Mouse (Mus musculus) neural tube, embryonic 15.5 days (tissue): ENCODE data around the gene Ccz1. TPM values are rescaled to one million over a fixed set of nuclear protein-coding genes. Genes with fewer than 3 reads are reported as not detected.
A peak's percentile ranks its signal among the peaks of the same experiment; 100 is the strongest.

Experiments used
- ATAC-seq: fragments of 200-750 bp; cut with Nextera tagmentation; 2 replicates; pipeline ENCODE4 v1.8.0; 2017; ENCODE audit warnings: mild to moderate bottlenecking, moderate TSS enrichment, moderate library complexity; ENCODE audit not compliant: low FRiP score
- H3K27ac ChIP-seq: fragments of 300-500 bp; sonication (generic); replicated peaks from 2 replicates; pipeline ENCODE4 v1.5.1; 2015; ENCODE audit warnings: mild to moderate bottlenecking, inconsistent platforms
- H3K27me3 ChIP-seq: fragments of 300-500 bp; sonication (generic); replicated peaks from 2 replicates; pipeline ENCODE4 v1.6.1; 2015; ENCODE audit warnings: inconsistent platforms
- H3K36me3 ChIP-seq: fragments of 300-500 bp; sonication (generic); 2 replicates; pipeline ENCODE4 v1.6.1; 2015; ENCODE audit warnings: inconsistent platforms
- H3K4me1 ChIP-seq: fragments of 300-500 bp; sonication (generic); 2 replicates; pipeline ENCODE4 v1.6.1; 2015; ENCODE audit warnings: inconsistent platforms
- H3K4me2 ChIP-seq: fragments of 300-500 bp; sonication (generic); 2 replicates; pipeline ENCODE4 v1.6.1; 2015; ENCODE audit warnings: inconsistent platforms, mild to moderate bottlenecking, moderate library complexity
- H3K4me3 ChIP-seq: fragments of 300-500 bp; sonication (generic); replicated peaks from 2 replicates; pipeline ENCODE4 v1.5.1; 2015; ENCODE audit warnings: mild to moderate bottlenecking, inconsistent platforms
- H3K9ac ChIP-seq: fragments of 300-500 bp; sonication (generic); replicated peaks from 2 replicates; pipeline ENCODE4 v1.6.1; 2015; ENCODE audit warnings: mild to moderate bottlenecking, inconsistent platforms
- H3K9me3 ChIP-seq: fragments of 300-500 bp; sonication (generic); replicated peaks from 2 replicates; pipeline ENCODE4 v1.6.1; 2016; ENCODE audit warnings: inconsistent platforms
- WGBS: fragments of 180-500 bp; shearing (Covaris S2); methylation state at CpG from one replicate; pipeline ENCODE4 v1.1.7; 2015; ENCODE audit warnings: mixed read lengths; 5-methylcytosine and 5-hydroxymethylcytosine counted together
- polyA plus RNA-seq: library from polyadenylated mRNA; unstranded; fragments of >200 nt; fragmentation: Nextera tagmentation; extraction: Ambion mirVana; gene quantifications from 2 replicates; pipeline ENCODE4 v1.2.1, GENCODE M21; 2015

The Ccz1 gene
- 76.1 and 77.4 TPM in 2 replicates for polyA plus RNA-seq

- H3K9me3 ChIP-seq, result no peaks in the 10 kb centered on the region
- peak within 1 kb of the TSS; percentile 59 for H3K4me2 ChIP-seq
- peaks cover 2% of the 10 kb centered on the region; the same call in 1 of the 2 replicates for H3K27me3 ChIP-seq
- peak; percentile 97 for ATAC-seq
- H3K27ac ChIP-seq, result peak within 1 kb of the TSS; percentile 83
- peaks cover 28% of the 10 kb centered on the region for H3K36me3 ChIP-seq
- H3K4me3 ChIP-seq, result peak within 1 kb of the TSS; percentile 94
- WGBS, result 3% methylated on average over 47 of the region's 47 CpGs
- H3K4me1 ChIP-seq, result peaks cover 12% of the 10 kb centered on the region
- H3K9ac ChIP-seq, result peak within 1 kb of the TSS; percentile 95
These were observed at the start of gene Ccz1 for GRCm38 (mm10) chr5:144014551-144015311. Ccz1 (minus strand) TSS chr5:144014877.

DNA sequence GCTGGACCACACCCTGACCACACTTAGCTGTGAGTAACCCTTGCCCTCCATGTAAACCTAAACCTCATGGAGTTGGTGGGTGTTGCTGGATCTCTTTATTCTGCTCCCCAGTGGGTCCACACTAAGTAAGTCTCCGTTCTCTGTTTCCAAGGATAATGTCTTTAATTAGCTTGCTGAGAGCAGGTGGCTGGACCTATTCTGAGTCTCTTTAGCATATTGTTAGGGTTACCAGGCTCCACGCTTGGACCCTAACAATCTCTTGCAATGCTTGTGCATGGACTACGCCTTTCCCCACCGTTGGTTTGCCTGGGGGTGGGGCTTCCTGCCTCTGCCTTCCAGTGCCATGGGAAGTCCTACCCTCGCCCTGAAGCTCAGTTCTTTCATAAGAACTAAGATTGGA lies 49.4 kb upstream of the Ccz1 start:
- Histone ChIP-seq H3K4me2 (no peak overlapping the region), H3K27me3 (no peaks in the 10 kb centered on the region), H3K4me3 (no peak overlapping the region), H3K36me3 (no peaks in the 10 kb centered on the region), H3K9me3 (no peaks in the 10 kb centered on the region), H3K27ac (no peak overlapping the region), H3K4me1 (no peaks in the 10 kb centered on the region), H3K9ac (no peak overlapping the region)
- WGBS, result 66% methylated on average over 5 of the region's 5 CpGs
- no peak for ATAC-seq

DNA sequence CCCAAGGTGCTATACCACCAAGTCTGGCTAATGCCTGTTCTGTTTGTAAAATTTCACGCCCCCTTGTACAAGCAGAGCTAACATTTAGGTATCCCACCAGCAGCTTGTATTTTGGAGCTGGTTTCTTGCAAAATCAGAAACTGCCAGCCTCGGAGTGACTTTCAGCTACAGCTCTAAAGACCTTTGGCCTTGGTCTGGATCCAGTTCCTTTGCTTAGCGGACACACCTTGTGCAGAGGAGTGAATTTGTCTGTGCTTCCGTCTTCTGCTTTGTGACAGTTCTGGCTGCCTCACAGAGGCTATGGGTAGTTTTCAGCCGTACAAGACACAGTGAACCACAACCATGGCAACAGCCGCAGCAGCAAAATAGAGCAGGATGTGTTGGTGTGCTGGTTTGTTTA lies 39.7 kb upstream of the Ccz1 start:
- no peak overlapping the region for H3K9ac ChIP-seq
- no peaks in the 10 kb centered on the region for H3K9me3 ChIP-seq
- H3K4me2 ChIP-seq, result no peak overlapping the region
- no peak overlapping the region for H3K27ac ChIP-seq
- H3K4me3 ChIP-seq, result no peak overlapping the region
- H3K27me3 ChIP-seq, result no peaks in the 10 kb centered on the region
- ATAC-seq, result no peak
- 92% methylated on average over 6 of the region's 6 CpGs for WGBS
- no peaks in the 10 kb centered on the region for H3K4me1 ChIP-seq
- no peaks in the 10 kb centered on the region for H3K36me3 ChIP-seq

DNA sequence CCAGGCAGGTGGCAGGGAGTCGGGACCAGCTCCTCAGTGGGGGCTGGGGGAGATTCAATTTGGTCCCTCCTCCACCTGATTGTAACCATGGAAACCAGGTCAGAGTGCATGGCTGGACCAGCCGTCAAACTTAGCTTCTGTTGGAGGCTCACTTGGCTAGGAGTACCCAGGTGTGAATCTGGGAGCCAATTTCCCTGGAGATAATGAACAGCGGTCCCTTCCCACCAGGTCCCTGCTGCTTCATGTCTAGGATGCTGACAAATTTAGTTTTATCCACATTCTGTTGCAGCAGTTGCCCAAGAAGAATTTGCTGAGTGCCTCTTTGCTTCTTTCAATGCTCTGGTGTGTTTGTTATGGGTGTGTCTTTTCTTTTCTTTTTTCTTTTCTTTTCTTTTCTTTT lies 38.8 kb upstream of the Ccz1 start:
- no peaks in the 10 kb centered on the region for H3K27me3 ChIP-seq
- no peaks in the 10 kb centered on the region for H3K9me3 ChIP-seq
- H3K4me3 ChIP-seq, result no peak overlapping the region
- no peak overlapping the region for H3K4me2 ChIP-seq
- ATAC-seq, result no peak
- H3K27ac ChIP-seq, result no peak overlapping the region
- 36% methylated on average over 3 of the region's 3 CpGs for WGBS
- no peak overlapping the region for H3K9ac ChIP-seq
- no peaks in the 10 kb centered on the region for H3K36me3 ChIP-seq
- H3K4me1 ChIP-seq, result no peaks in the 10 kb centered on the region

DNA sequence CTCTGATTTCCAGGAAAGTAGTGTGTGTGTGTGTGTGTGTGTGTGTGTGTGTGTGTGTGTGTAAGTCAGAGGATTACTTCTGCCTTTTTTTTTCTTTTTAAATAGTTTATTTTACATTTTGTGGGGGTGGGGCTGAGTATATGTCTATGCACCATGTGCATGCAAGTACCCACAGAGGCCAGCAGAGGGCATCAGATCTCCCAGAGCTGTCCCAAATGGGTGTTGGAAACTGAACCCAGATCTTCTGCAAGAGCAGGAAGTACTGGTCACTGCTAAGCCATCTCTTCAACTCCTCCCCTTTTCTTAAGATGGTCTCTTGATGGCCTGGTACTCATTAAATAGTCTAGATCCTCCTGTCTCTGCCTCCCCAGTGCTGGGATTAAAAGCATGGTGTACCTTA lies 36.6 kb upstream of the Ccz1 start:
- Histone ChIP-seq H3K27me3 (no peaks in the 10 kb centered on the region), H3K27ac (no peak overlapping the region), H3K4me1 (peaks cover 7% of the 10 kb centered on the region; the same call in 1 of the 2 replicates), H3K9ac (no peak overlapping the region), H3K36me3 (no peaks in the 10 kb centered on the region), H3K4me2 (no peak overlapping the region), H3K4me3 (no peak overlapping the region), H3K9me3 (no peaks in the 10 kb centered on the region)
- ATAC-seq, result no peak

DNA sequence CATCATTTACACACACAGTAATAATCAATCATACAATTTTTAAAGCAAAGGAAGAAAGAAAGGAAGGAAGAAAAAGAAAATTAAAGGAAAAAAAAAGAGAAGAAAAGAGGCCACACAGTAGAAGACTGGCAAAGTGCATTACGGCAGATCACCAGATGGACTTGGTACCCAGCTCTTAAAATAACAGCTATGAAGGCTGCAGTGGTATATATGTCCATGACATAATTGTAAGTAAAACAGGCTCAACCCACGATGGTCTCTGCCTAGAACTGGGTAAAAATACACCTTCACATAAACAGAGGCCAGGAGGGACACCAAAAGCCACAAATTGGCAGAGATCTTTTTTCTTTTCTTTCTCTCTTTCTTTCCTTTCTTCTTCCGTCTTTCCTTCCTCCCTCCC lies 35.2 kb upstream of the Ccz1 start:
- Histone ChIP-seq H3K36me3 (no peaks in the 10 kb centered on the region), H3K9me3 (no peaks in the 10 kb centered on the region), H3K27me3 (no peaks in the 10 kb centered on the region), H3K4me1 (peaks cover 7% of the 10 kb centered on the region; the same call in 1 of the 2 replicates), H3K27ac (no peak overlapping the region), H3K4me2 (no peak overlapping the region), H3K9ac (no peak overlapping the region), H3K4me3 (no peak overlapping the region)
- no peak for ATAC-seq
- whole genome bisulfite sequencing, result 85% methylated on average over 3 of the region's 3 CpGs

DNA sequence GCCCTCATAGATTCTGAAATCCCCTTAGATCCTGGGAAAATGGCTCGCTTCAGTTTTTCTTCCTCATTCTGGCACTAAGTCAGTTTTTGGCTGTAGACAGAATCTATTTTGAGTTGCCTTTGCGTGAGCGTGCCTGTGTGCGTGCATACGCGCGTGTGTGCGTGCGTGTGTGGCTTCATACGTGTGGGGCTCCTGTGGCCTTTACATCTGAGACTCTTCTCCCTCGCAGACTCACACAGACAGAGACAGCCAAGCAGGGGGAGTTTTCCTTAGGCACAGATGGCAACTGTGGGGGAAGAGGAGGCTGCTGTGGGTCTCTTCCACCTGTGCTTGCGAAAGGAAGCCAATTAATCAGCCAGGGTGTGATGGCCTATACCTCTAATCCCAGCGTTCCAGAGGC lies 32.6 kb upstream of the Ccz1 start:
- no peak for ATAC-seq
- no peak overlapping the region for H3K9ac ChIP-seq
- no peak overlapping the region for H3K4me3 ChIP-seq
- no peak overlapping the region for H3K4me2 ChIP-seq
- no peaks in the 10 kb centered on the region for H3K36me3 ChIP-seq
- no peaks in the 10 kb centered on the region for H3K9me3 ChIP-seq
- 59% methylated on average over 13 of the region's 13 CpGs for WGBS
- H3K27me3 ChIP-seq, result no peaks in the 10 kb centered on the region
- H3K27ac ChIP-seq, result no peak overlapping the region; the same call in 1 of the 2 replicates
- H3K4me1 ChIP-seq, result peaks cover 7% of the 10 kb centered on the region; the same call in 1 of the 2 replicates

DNA sequence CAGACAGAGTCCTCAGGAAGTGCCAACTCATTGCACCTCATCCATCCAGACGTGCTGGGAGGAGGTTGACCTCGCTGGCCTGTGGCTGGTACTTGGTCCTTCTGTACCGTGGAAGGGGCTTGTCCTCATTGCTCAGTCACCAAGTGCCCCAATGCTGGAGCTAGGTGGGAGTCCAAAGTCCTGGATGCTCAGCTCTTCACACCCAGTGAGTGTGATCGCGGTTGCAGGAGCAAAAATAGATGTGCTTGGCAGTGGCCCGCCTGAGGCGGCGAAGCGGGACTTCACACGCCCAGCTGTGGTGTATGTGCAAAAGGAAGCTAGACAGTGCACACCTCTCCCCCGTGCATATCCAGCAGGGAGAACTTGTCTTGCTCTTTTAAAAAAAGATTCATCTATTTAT lies 28.5 kb upstream of the Ccz1 start:
- Histone ChIP-seq H3K4me1 (peaks cover 12% of the 10 kb centered on the region), H3K27me3 (no peaks in the 10 kb centered on the region), H3K4me2 (no peak overlapping the region), H3K9ac (no peak overlapping the region), H3K36me3 (no peaks in the 10 kb centered on the region), H3K9me3 (no peaks in the 10 kb centered on the region), H3K4me3 (no peak overlapping the region), H3K27ac (no peak overlapping the region)
- ATAC-seq, result no peak
- 87% methylated on average over 11 of the region's 11 CpGs for WGBS

- H3K36me3 ChIP-seq, result no peaks in the 10 kb centered on the region
- WGBS, result 44% methylated on average over 11 of the region's 11 CpGs
- H3K4me2 ChIP-seq, result peak overlapping the region; percentile 23; the same call in 1 of the 2 replicates
- no peak overlapping the region for H3K4me3 ChIP-seq
- H3K27ac ChIP-seq, result no peak overlapping the region
- ATAC-seq, result no peak
- H3K9ac ChIP-seq, result no peak overlapping the region
- no peaks in the 10 kb centered on the region for H3K9me3 ChIP-seq
- peaks cover 5% of the 10 kb centered on the region; the same call in 1 of the 2 replicates for H3K4me1 ChIP-seq
- H3K27me3 ChIP-seq, result no peaks in the 10 kb centered on the region
These were observed 26.2 kb upstream of the Ccz1 start for GRCm38 (mm10) chr5:144040720-144041364.

GRCm38 (mm10) chr5:144039886-144040285 lies 25.2 kb upstream of the Ccz1 start:
- no peaks in the 10 kb centered on the region for H3K27me3 ChIP-seq
- WGBS, result 95% methylated on average over 5 of the region's 5 CpGs
- H3K9me3 ChIP-seq, result no peaks in the 10 kb centered on the region
- no peak overlapping the region for H3K4me3 ChIP-seq
- no peaks in the 10 kb centered on the region for H3K36me3 ChIP-seq
- no peak overlapping the region for H3K27ac ChIP-seq
- no peak for ATAC-seq
- H3K4me1 ChIP-seq, result peaks cover 5% of the 10 kb centered on the region; the same call in 1 of the 2 replicates
- no peak overlapping the region for H3K9ac ChIP-seq
- no peak overlapping the region for H3K4me2 ChIP-seq

- Histone ChIP-seq H3K36me3 (no peaks in the 10 kb centered on the region), H3K27me3 (no peaks in the 10 kb centered on the region), H3K27ac (no peak overlapping the region), H3K9me3 (no peaks in the 10 kb centered on the region), H3K4me3 (no peak overlapping the region), H3K9ac (no peak overlapping the region), H3K4me1 (peaks cover 5% of the 10 kb centered on the region; the same call in 1 of the 2 replicates), H3K4me2 (no peak overlapping the region)
- WGBS, result 79% methylated on average over 9 of the region's 9 CpGs
- no peak for ATAC-seq
These were observed 24.5 kb upstream of the Ccz1 start for GRCm38 (mm10) chr5:144039156-144039675.

- H3K9ac ChIP-seq, result no peak overlapping the region
- H3K36me3 ChIP-seq, result no peaks in the 10 kb centered on the region
- 0 out of 2 replicates have a peak overlapping the region, but pooled peaks have one; percentile 22 for H3K4me2 ChIP-seq
- H3K27ac ChIP-seq, result no peak overlapping the region
- no peak for ATAC-seq
- 60% methylated on average over 17 of the region's 17 CpGs for WGBS
- H3K9me3 ChIP-seq, result no peaks in the 10 kb centered on the region
- H3K4me3 ChIP-seq, result no peak overlapping the region
- no peaks in the 10 kb centered on the region for H3K27me3 ChIP-seq
- peaks cover 5% of the 10 kb centered on the region; the same call in 1 of the 2 replicates for H3K4me1 ChIP-seq
These were observed 22.3 kb upstream of the Ccz1 start for GRCm38 (mm10) chr5:144036952-144037351.
